Mouse (Mus musculus) cerebellum, adult 8-10 months (tissue): ENCODE data around the gene Gm21961.
"Not testable (repeated sequence)": the region's sequence is repeated elsewhere in the genome, so short reads cannot be mapped to it uniquely, and the experiment has no call there.

Source experiments
- DNase-seq: peaks from one replicate; pipeline ENCODE4 v3.0.0; 2022

Gene Gm21961

DNA sequence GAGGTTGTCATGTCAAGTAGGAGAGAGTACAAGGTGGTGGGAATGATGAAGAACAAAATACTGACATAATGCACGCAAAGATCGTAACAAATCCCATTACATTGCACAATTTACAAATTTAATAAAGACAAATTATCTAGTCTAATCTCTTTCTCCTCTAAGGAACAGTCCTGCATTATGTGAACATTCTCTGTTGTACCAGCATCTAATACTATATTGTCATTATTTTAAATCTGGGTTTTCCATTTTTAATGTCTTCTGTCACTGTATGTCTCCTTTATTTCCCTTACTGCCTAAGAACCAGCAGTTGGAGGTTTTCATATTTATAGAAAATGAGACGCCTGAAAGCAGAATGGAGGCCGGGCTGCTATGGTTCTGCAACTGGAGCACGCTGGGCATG is at the start of gene Gm21961:
TSS of gene Gm21961 (minus strand) at position 101 of the 400 bp plus-strand sequence.
- no peak for DNase-seq

DNA sequence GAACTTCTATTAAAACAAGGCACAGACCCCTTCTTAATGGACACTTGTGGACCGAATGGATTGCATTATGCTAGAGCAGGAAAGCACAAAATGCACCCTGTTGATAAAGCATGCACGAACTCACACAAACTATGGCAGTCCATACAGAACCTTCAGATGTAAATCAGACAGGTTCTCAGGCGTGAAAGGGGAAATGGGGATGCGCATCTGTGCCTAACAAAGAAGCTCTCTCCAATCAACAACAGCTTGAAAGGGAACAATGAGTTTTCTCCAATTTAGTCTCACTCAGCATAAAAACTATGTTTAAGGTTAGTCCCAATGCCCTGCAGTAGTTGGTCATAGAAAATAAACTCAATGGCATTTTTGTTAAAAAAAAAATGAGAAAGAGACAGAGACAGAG is 27.3 kb upstream of the Gm21961 start:
- DNase-seq = no peak

DNA sequence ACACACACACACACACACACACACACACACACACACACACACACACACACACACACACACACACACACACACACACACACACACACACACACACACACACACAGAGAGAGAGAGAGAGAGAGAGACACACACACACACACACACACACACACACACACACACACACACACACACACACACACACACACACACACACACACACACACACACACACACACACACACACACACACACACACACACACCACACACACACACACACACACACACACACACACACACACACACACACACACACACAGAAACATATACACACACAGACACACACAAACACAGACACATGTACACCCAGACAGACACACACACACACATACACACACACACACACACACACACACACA is 24.5 kb upstream of the Gm21961 start:
- not testable (repeated sequence) for DNase-seq

DNA sequence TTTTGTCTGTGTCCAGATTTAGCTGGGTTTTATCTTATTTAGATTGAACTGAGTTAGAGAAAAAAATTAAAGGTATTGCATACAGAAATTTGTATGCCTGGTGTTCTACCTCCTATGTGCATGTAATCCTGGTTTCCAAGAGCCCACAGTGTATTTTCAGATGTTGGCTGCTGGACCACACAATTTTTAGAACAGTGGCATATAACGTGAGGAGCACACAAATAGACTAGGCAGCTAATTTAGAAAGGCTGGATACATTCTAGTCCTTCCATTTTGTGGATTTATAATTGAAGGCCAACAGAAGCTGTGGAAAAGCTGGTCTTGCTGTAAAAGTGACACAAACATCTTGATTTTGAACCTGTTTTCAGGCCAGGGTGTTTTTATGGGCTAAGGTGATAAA is 3.3 kb upstream of the Gm21961 start:
- DNase-seq = no peak

DNA sequence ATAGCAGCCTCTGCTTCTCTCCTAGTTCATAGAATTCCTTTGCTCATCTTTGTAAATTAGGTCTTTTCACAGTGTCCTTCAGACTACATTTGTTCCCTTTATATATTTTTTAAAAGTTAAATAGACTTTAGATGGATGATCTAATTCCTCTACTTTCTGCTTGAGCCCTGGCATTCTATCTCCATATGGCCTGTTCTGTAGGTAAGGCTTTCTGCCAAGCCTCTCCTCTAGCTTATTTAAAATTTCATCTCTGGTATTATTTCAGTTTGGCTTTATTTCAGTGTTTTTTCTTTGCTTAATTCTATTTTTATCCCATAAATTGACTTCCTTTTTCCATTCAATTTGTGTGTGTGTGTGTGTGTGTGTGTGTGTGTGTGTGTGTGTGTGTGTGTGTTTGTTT is 8.5 kb downstream of the Gm21961 start:
- no peak for DNase-seq

DNA sequence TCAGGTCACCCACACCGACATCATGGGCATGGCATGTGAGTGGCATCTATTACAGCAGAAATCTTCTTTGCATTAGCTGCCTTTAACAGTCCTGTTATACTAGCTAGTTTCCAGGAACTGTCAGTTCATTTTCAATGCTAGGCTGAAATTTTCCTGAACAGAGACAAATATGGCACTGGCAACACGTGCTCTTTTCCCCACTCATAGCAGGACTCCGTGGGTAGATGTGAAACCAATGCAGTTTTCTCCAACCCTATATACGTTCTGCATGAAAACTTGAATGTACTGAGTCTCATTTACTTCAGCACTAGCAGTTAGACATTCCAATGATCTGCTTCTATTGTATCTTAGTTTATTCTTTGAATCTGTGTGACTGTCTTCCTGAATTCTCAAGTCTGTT is 20.2 kb downstream of the Gm21961 start:
- DNase-seq = no peak

DNA sequence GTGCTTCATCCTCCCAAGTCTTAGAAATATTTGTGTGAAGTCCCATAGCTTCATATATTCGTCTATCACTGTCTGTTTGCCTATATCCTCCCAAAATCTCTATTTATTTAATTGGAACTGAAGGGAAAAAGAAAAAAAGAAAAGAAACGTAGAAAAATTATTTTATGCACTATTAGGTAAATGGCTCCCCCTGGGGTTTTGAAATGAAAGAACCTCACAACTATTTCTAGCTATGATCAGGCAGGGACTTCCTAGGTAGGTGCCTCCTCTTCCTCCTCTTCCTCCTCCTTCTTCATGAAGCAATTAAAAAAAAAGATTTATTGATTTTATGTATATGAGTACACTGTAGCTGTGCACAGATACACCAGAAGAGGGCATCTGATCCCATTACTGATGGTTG is 34.7 kb downstream of the Gm21961 start:
- DNase-seq = no peak

DNA sequence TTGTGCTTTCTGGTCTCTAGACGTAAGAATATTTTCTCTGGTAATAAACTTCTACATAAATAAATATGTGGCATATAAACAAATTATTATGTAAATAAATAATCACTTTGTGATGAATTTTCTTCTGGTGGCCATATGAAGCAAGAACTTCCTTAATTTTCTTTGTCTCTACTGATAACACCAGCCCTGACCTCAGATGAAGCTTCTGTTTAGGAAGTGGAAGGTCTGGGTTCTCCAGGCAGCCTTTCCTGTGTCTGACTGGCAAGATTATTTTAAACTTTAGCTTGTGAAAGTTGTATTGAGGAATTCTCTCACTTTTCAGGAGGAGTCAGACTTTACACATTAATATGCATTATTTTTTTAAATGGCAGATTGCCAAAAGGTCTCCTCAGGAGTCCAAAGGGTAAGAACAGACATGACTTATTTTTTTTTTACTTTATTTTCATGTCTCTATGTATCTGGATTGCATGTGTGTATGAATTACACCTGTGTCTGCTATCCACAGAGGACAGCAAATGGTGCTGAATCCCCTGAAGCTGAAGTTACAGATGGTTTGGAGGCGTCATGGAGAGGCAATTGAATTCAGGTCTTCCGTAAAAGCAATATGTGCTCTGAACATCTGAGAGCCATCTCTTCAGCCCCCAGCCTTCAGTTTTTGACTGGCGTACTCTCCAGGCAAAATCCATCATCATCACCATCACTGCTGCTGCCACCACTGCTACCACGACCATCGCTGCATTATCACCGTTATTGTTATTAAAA is 38.5 kb downstream of the Gm21961 start:
- DNase-seq = no peak
